Mouse (Mus musculus) midbrain, postnatal 0 days (tissue): ENCODE results near the gene Nupl1. TPM values are rescaled to one million over a fixed set of nuclear protein-coding genes. Genes with fewer than 3 reads are reported as not detected.

Experiments
- ATAC-seq: fragments of 200-750 bp; cut with Nextera tagmentation; 2 replicates; pipeline ENCODE4 v1.8.0; 2017; ENCODE audit warnings: moderate number of reproducible peaks, mild to moderate bottlenecking, moderate TSS enrichment, moderate library complexity; ENCODE audit not compliant: low FRiP score
- DNase-seq: peaks from one replicate; pipeline ENCODE4 v3.0.0-alpha.2; 2015; ENCODE audit warnings: low spot score
- H3K27ac ChIP-seq: fragments of 300-500 bp; sonication (generic); 2 replicates; pipeline ENCODE4 v1.5.1; 2014; ENCODE audit warnings: low read depth, mild to moderate bottlenecking, low read length, mixed read lengths
- H3K27me3 ChIP-seq: fragments of 300-500 bp; sonication (generic); 2 replicates; pipeline ENCODE4 v1.6.1; 2014; ENCODE audit warnings: low read length, control low read depth, mixed read lengths; ENCODE audit not compliant: insufficient read depth
- H3K36me3 ChIP-seq: fragments of 300-500 bp; sonication (generic); 2 replicates; pipeline ENCODE4 v1.6.1; 2014; ENCODE audit warnings: low read length, control low read depth, mixed read lengths; ENCODE audit not compliant: insufficient read depth
- H3K4me1 ChIP-seq: fragments of 300-500 bp; sonication (generic); 2 replicates; pipeline ENCODE4 v1.6.1; 2014; ENCODE audit warnings: mild to moderate bottlenecking, control low read depth, antibody characterized with exemption, low read length, mixed read lengths; ENCODE audit not compliant: insufficient read depth
- H3K4me2 ChIP-seq: fragments of 300-500 bp; sonication (generic); 2 replicates; pipeline ENCODE4 v1.6.1; 2014; ENCODE audit warnings: low read depth, mild to moderate bottlenecking, low read length, mixed read lengths; ENCODE audit not compliant: poor library complexity, severe bottlenecking
- H3K4me3 ChIP-seq: fragments of 300-500 bp; sonication (generic); 2 replicates; pipeline ENCODE4 v1.5.1; 2014; ENCODE audit warnings: low read depth, mild to moderate bottlenecking, low read length, moderate library complexity
- H3K9ac ChIP-seq: fragments of 300-500 bp; sonication (generic); replicated peaks from 2 replicates; pipeline ENCODE4 v1.6.1; 2014; ENCODE audit warnings: mild to moderate bottlenecking, low read length, moderate library complexity, mixed read lengths; ENCODE audit not compliant: poor library complexity, severe bottlenecking
- H3K9me3 ChIP-seq: fragments of 300-500 bp; sonication (generic); 2 replicates; pipeline ENCODE4 v1.6.1; 2016; ENCODE audit warnings: low read length, control low read depth
- CTCF ChIP-seq: IDR thresholded peaks from 2 replicates; pipeline ENCODE4 v1.5.1; 2016; ENCODE audit warnings: antibody characterized with exemption, mild to moderate bottlenecking
- WGBS: fragments of 180-500 bp; shearing (Covaris S2); extraction: QIAGEN DNeasy Blood & Tissue Kit; methylation state at CpG from one replicate; pipeline ENCODE4 v1.1.7; 2014; 5-methylcytosine and 5-hydroxymethylcytosine counted together
- polyA plus RNA-seq: library from polyadenylated mRNA; unstranded; fragments of >200 nt; fragmentation: Nextera tagmentation; extraction: Ambion mirVana; gene quantifications from 2 replicates; pipeline ENCODE4 v1.2.1, GENCODE M21; 2015
- total RNA-seq: library from RNA; depleted of rRNA; stranded (reverse); fragments of >200 nt; gene quantifications from 2 replicates; pipeline ENCODE4 v1.2.3, GENCODE M21; 2014

Nupl1 gene
- total and polyA plus RNA-seq, 2 experiments from 2014 or later: 0.16 TPM; not detected in 1

GRCm38 (mm10) chr14:60216125-60216524, 35.1 kb downstream of the Nupl1 start:
- no peak overlapping the region for H3K4me2 ChIP-seq
- no peaks in the 10 kb centered on the region for H3K9me3 ChIP-seq
- 100% methylated on average over 1 of the region's 1 CpGs for WGBS
- ATAC-seq (no peak), DNase-seq (no peak)
- no peak overlapping the region for H3K4me3 ChIP-seq
- H3K27me3 ChIP-seq: no peaks in the 10 kb centered on the region
- no peak overlapping the region for H3K27ac ChIP-seq
- TF ChIP-seq CTCF: no peak
- H3K4me1 ChIP-seq: no peaks in the 10 kb centered on the region
- H3K36me3 ChIP-seq: peaks cover 6% of the 10 kb centered on the region; the same call in 1 of the 2 replicates
- no peak overlapping the region for H3K9ac ChIP-seq

GRCm38 (mm10) chr14:60215000-60215399, 36.2 kb downstream of the Nupl1 start:
- no peak overlapping the region for H3K27ac ChIP-seq
- ATAC-seq: no peak
- no peak for TF ChIP-seq CTCF
- no peak overlapping the region for H3K4me2 ChIP-seq
- H3K9ac ChIP-seq: no peak overlapping the region
- H3K36me3 ChIP-seq: peaks cover 4% of the 10 kb centered on the region; the same call in 1 of the 2 replicates
- H3K9me3 ChIP-seq: no peaks in the 10 kb centered on the region
- DNase-seq: no peak
- WGBS: 96% methylated on average over 3 of the region's 3 CpGs
- no peaks in the 10 kb centered on the region for H3K27me3 ChIP-seq
- H3K4me3 ChIP-seq: no peak overlapping the region
- no peaks in the 10 kb centered on the region for H3K4me1 ChIP-seq

- 82% methylated on average over 1 of the region's 1 CpGs for WGBS
- no peak for ATAC-seq
- Histone ChIP-seq H3K4me1 (no peaks in the 10 kb centered on the region), H3K9me3 (no peaks in the 10 kb centered on the region), H3K27ac (no peak overlapping the region), H3K4me2 (no peak overlapping the region), H3K36me3 (no peaks in the 10 kb centered on the region), H3K9ac (no peak overlapping the region), H3K4me3 (no peak overlapping the region), H3K27me3 (no peaks in the 10 kb centered on the region)
- no peak for DNase-seq
- TF ChIP-seq CTCF: no peak
Observed at GRCm38 (mm10) chr14:60214040-60214439, 37.2 kb downstream of the Nupl1 start.

DNA sequence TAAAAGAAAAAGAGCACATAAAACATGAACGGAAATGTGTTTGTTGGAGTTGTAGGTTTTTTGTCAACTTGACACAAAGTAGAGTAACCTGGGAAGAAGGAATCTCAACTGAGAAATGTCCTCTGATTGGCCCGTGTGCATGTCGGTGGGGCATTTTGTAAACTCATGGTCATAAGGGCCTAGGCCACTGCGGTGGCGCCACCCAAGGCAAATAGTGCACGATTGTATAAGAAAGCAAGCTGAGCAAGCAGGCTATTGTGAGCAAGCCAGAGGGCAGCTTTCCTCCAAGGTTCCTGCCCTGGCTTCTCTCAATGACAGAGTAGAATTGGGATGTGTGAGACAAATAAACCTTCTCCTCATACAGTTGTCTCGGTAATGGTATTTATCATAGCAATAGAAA, 42.1 kb downstream of the Nupl1 start:
- ATAC-seq (no peak), DNase-seq (no peak)
- 94% methylated on average over 7 of the region's 7 CpGs for WGBS
- Histone ChIP-seq H3K27me3 (no peaks in the 10 kb centered on the region), H3K36me3 (no peaks in the 10 kb centered on the region), H3K4me1 (no peaks in the 10 kb centered on the region), H3K9ac (no peak overlapping the region), H3K9me3 (no peaks in the 10 kb centered on the region), H3K4me2 (no peak overlapping the region), H3K4me3 (no peak overlapping the region), H3K27ac (no peak overlapping the region)
- TF ChIP-seq CTCF: no peak

GRCm38 (mm10) chr14:60204993-60205392, 46.2 kb downstream of the Nupl1 start:
- ATAC-seq (no peak), DNase-seq (no peak)
- Histone ChIP-seq H3K4me2 (no peak overlapping the region), H3K27me3 (no peaks in the 10 kb centered on the region), H3K4me1 (no peaks in the 10 kb centered on the region), H3K4me3 (no peak overlapping the region), H3K9ac (no peak overlapping the region), H3K36me3 (no peaks in the 10 kb centered on the region), H3K27ac (no peak overlapping the region), H3K9me3 (no peaks in the 10 kb centered on the region)
- 93% methylated on average over 6 of the region's 6 CpGs for WGBS
- no peak for TF ChIP-seq CTCF

GRCm38 (mm10) chr14:60196884-60197283, 54.3 kb downstream of the Nupl1 start, which contains the start of gene Atp8a2:
Atp8a2 (minus strand) TSS chr14:60197179.
- Histone ChIP-seq H3K4me2 (no peak within 1 kb of the TSS), H3K9me3 (no peaks in the 10 kb centered on the region), H3K4me1 (no peaks in the 10 kb centered on the region), H3K27me3 (no peaks in the 10 kb centered on the region), H3K9ac (no peak within 1 kb of the TSS), H3K36me3 (no peaks in the 10 kb centered on the region), H3K4me3 (no peak within 1 kb of the TSS), H3K27ac (no peak within 1 kb of the TSS)
- TF ChIP-seq CTCF: no peak
- DNase-seq (no peak), ATAC-seq (no peak)
- WGBS: 79% methylated on average over 7 of the region's 7 CpGs
